Mouse (Mus musculus) embryo, embryonic 10.5 days (tissue): ENCODE results near the gene Trim3.

Experiments
- DNase-seq: peaks from one replicate; pipeline ENCODE4 v3.0.0-alpha.2; 2015; ENCODE audit warnings: low spot score

Gene Trim3

GRCm38 (mm10) chr7:105633127-105633800 is at the start of gene Trim3:
Gene Trim3, minus strand, starts transcription at chr7:105633571.
- DNase-seq: peak; percentile 93

GRCm38 (mm10) chr7:105650639-105651435 is 17.5 kb upstream of the Trim3 start, which contains the start of gene Dnhd1:
Gene Dnhd1, plus strand, starts transcription at chr7:105650827.
- peak; percentile 88 for DNase-seq

GRCm38 (mm10) chr7:105641936-105642335 is 8.6 kb upstream of the Trim3 start:
- DNase-seq: no peak

- peak; percentile 35 for DNase-seq
These were observed 7.5 kb upstream of the Trim3 start for GRCm38 (mm10) chr7:105640894-105641255.

- peak; percentile 99 for DNase-seq
These were observed 7.0 kb upstream of the Trim3 start, which contains the start of the genes Arfip2 and Gm45799 for GRCm38 (mm10) chr7:105640233-105640893. Gene Arfip2, minus strand, starts transcription at chr7:105640416. Gene Gm45799, plus strand, starts transcription at chr7:105640552.

GRCm38 (mm10) chr7:105639756-105640155 is 6.4 kb upstream of the Trim3 start, which contains the start of gene Timm10b:
Gene Timm10b, plus strand, starts transcription at chr7:105640056.
- no peak for DNase-seq

- DNase-seq: no peak
These were observed 5.9 kb upstream of the Trim3 start for GRCm38 (mm10) chr7:105639304-105639703.

GRCm38 (mm10) chr7:105638776-105639175 is 5.4 kb upstream of the Trim3 start:
- no peak for DNase-seq

- no peak for DNase-seq
These were observed 2.4 kb upstream of the Trim3 start for GRCm38 (mm10) chr7:105635726-105636125.

- no peak for DNase-seq
These were observed 1.0 kb upstream of the Trim3 start for GRCm38 (mm10) chr7:105634272-105634920.

GRCm38 (mm10) chr7:105633801-105634135 is 397 bp upstream of the Trim3 start:
- no peak for DNase-seq

GRCm38 (mm10) chr7:105632551-105632972 is 809 bp downstream of the Trim3 start:
- DNase-seq: peak; percentile 41

- no peak for DNase-seq
These were observed 4.7 kb downstream of the Trim3 start for GRCm38 (mm10) chr7:105628633-105629032.

GRCm38 (mm10) chr7:105625397-105625796 is 8.0 kb downstream of the Trim3 start:
- DNase-seq: no peak

GRCm38 (mm10) chr7:105621646-105622292 is 11.6 kb downstream of the Trim3 start:
- DNase-seq: no peak

- DNase-seq: no peak
These were observed 12.3 kb downstream of the Trim3 start for GRCm38 (mm10) chr7:105621053-105621452.

GRCm38 (mm10) chr7:105619701-105620100 is 13.7 kb downstream of the Trim3 start:
- DNase-seq: no peak

GRCm38 (mm10) chr7:105617810-105618209 is 15.6 kb downstream of the Trim3 start:
- DNase-seq: no peak

- DNase-seq: no peak
These were observed 16.8 kb downstream of the Trim3 start for GRCm38 (mm10) chr7:105616561-105616960.

- no peak for DNase-seq
These were observed 17.7 kb downstream of the Trim3 start for GRCm38 (mm10) chr7:105615720-105616119.

- no peak for DNase-seq
These were observed 19.0 kb downstream of the Trim3 start for GRCm38 (mm10) chr7:105614400-105614799.

GRCm38 (mm10) chr7:105611767-105612166 is 21.6 kb downstream of the Trim3 start:
- no peak for DNase-seq
